Mouse (Mus musculus): ENCODE measurements around the gene Mtif2.

DNA sequence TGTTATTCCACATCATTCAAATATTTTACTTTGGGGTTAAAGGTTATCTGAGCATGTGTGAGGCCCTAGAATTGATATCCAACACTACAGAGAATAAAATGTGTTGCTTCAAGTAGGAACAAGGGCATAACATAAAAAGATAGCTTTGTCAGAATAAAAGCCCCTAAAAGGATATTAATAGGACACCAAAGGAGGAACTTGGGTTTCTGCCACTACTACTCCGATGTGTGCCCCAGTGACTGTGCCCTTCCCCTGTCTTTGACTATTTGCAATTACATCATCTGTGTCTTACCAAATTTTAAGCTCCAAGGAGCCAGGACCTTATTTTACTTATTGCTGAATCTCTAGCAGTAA is 23.2 kb downstream of the Mtif2 start:
- TF ChIP-seq CTCF (IDR thresholded peaks at IDR 0.05), result peak; percentile 32
- TF ChIP-seq POLR2A (IDR thresholded peaks at IDR 0.05; ENCODE audit: insufficient read depth, low read depth, low read length), result no peak
- no peak for TF ChIP-seq EP300 (IDR thresholded peaks at IDR 0.05; ENCODE audit: insufficient read depth, low read depth, low read length)

Data from heart, adult 2 months (tissue).